Mouse (Mus musculus) ES-Bruce4 (cell line): ENCODE data around the gene Gpc5.

Experiments
- CTCF ChIP-seq: IDR thresholded peaks from one replicate; pipeline ENCODE4 v1.8.1; 2011; ENCODE audit warnings: low read depth, low read length
- EP300 ChIP-seq: IDR thresholded peaks from 2 replicates; pipeline ENCODE4 v1.6.1; 2011; ENCODE audit warnings: low read depth, low read length; ENCODE audit not compliant: insufficient read depth

DNA sequence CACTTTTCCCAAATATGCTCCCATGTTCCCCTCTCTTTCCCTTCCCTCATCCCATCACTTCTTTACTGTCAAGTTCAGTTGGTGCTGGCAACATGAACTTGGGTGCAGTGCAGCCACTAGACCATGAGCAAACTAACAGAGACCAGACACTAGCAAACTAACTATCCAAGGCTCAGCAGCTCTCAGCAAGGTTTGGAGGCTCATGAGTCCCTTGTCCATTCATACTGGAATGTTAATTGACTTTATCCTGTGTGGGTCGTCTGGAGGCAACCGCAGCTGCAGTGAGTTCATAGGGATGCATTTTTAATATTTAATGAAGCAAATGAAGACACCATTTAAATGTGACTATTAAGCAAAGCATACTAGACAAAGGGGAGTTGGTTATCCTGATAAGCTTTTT lies 1292.6 kb downstream of the Gpc5 start:
- no peak for TF ChIP-seq EP300
- TF ChIP-seq CTCF, result no peak
